In the genomic region with DNA sequence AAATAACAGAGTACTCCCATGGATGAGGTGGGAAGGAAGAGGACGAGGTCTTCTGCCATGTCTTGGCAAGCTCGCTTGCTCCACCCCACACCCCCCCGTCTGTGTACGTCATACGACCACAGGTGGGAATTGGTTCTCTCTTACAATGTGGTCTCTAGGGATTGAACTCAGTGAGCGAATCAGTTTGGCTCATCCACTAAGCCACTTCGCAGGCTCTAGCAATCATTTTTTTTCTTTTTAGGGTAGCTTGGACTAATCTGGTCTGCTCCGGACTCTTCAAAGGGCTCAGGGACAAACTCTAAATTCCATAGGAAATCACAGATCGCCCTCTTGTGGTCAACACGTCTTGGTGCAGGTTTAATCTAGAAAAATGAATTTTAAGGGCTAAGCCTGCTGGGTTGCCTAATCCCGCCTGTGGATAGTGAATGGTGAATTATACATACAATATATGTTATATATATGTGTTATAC, we compare ENCODE assay signal across 8 mouse cellular contexts. TPM values are rescaled to one million over a fixed set of nuclear protein-coding genes. Genes with fewer than 3 reads are reported as not detected.
DNase-seq lines count a peak whose midpoint lies in the region; ATAC-seq and TF ChIP-seq lines count a peak whose summit lies in the region.

No protein-coding gene starts in this region.

- H3K4me3 ChIP-seq in layer of hippocampus, adult 2 months = peak overlapping the region; percentile 48
- H3K4me3 ChIP-seq in embryonic facial prominence, embryonic 12.5 days = peak overlapping the region; percentile 16
- peak overlapping the region; percentile 42 for H3K4me3 ChIP-seq in hindbrain, embryonic 10.5 days
- peak overlapping the region; percentile 31 for H3K4me3 ChIP-seq in limb, embryonic 12.5 days (replicated peaks)
- no peak overlapping the region; the same call in 1 of the 2 replicates for H3K4me3 ChIP-seq in midbrain, embryonic 14.5 days (replicated peaks; ENCODE audit: low read depth, low read length)

- ATAC-seq in activated CD4-positive, CD25-positive, alpha-beta regulatory T cell, adult 4 months = peak; percentile 79
- no peak for ATAC-seq in embryonic facial prominence, embryonic 12.5 days (ENCODE audit: insufficient number of reproducible peaks, insufficient read depth, low FRiP score, low TSS enrichment)
- no peak for ATAC-seq in limb, embryonic 12.5 days (ENCODE audit: insufficient number of reproducible peaks, insufficient read depth, low FRiP score, low TSS enrichment, low read depth)
- ATAC-seq in midbrain, embryonic 14.5 days (ENCODE audit: low FRiP score, low TSS enrichment) = peak; percentile 71; the same call in 1 of the 2 replicates

- peaks cover 17% of the 10 kb centered on the region for H3K36me3 ChIP-seq in embryonic facial prominence, embryonic 12.5 days
- peaks cover 25% of the 10 kb centered on the region for H3K36me3 ChIP-seq in hindbrain, embryonic 10.5 days
- peaks cover 14% of the 10 kb centered on the region for H3K36me3 ChIP-seq in limb, embryonic 12.5 days
- peaks cover 14% of the 10 kb centered on the region for H3K36me3 ChIP-seq in midbrain, embryonic 14.5 days (ENCODE audit: control insufficient read depth, insufficient read depth, low read length)

- DNase-seq in layer of hippocampus, adult 2 months (ENCODE audit: low spot score in 2 of 2) = peak; percentile 23 to 54
- DNase-seq in layer of hippocampus, adult 9-10 months (ENCODE audit: low spot score) = no peak
- DNase-seq in hindbrain, embryonic 10.5 days (ENCODE audit: low spot score) = peak; percentile 51
- peak; percentile 92 for DNase-seq in midbrain, embryonic 14.5 days
- DNase-seq in thymus, postnatal 25 days = peak; percentile 30

- H3K27me3 ChIP-seq in embryonic facial prominence, embryonic 12.5 days = no peaks in the 10 kb centered on the region
- H3K27me3 ChIP-seq in hindbrain, embryonic 10.5 days (ENCODE audit: insufficient read depth, poor library complexity, severe bottlenecking) = no peaks in the 10 kb centered on the region
- no peaks in the 10 kb centered on the region for H3K27me3 ChIP-seq in limb, embryonic 12.5 days
- H3K27me3 ChIP-seq in midbrain, embryonic 14.5 days (ENCODE audit: control insufficient read depth, insufficient read depth, low read length) = no peaks in the 10 kb centered on the region

- 10% methylated on average over 11 of the region's 11 CpGs for WGBS in embryonic facial prominence, embryonic 12.5 days
- 23% methylated on average over 11 of the region's 11 CpGs for WGBS in hindbrain, embryonic 10.5 days
- 20% methylated on average over 11 of the region's 11 CpGs for WGBS in limb, embryonic 12.5 days
- 14% methylated on average over 11 of the region's 11 CpGs for WGBS in midbrain, embryonic 14.5 days

- TF ChIP-seq CTCF in layer of hippocampus, adult 2 months (conservative IDR thresholded peaks at IDR 0.05) = peak; percentile 91

- H3K9me3 ChIP-seq in embryonic facial prominence, embryonic 12.5 days = no peaks in the 10 kb centered on the region
- H3K9me3 ChIP-seq in hindbrain, embryonic 10.5 days = no peaks in the 10 kb centered on the region
- no peaks in the 10 kb centered on the region for H3K9me3 ChIP-seq in limb, embryonic 12.5 days
- H3K9me3 ChIP-seq in midbrain, embryonic 14.5 days (ENCODE audit: control insufficient read depth, low read length) = no peaks in the 10 kb centered on the region

- no peak overlapping the region for H3K9ac ChIP-seq in embryonic facial prominence, embryonic 12.5 days
- no peak overlapping the region for H3K9ac ChIP-seq in limb, embryonic 12.5 days (replicated peaks)
- H3K9ac ChIP-seq in midbrain, embryonic 14.5 days (replicated peaks; ENCODE audit: low read length) = no peak overlapping the region; the same call in 1 of the 2 replicates

- H3K4me1 ChIP-seq in embryonic facial prominence, embryonic 12.5 days = no peaks in the 10 kb centered on the region
- H3K4me1 ChIP-seq in hindbrain, embryonic 10.5 days (replicated peaks) = peaks cover 5% of the 10 kb centered on the region; the same call in 1 of the 2 replicates
- no peaks in the 10 kb centered on the region for H3K4me1 ChIP-seq in limb, embryonic 12.5 days (replicated peaks)
- no peaks in the 10 kb centered on the region for H3K4me1 ChIP-seq in midbrain, embryonic 14.5 days (ENCODE audit: control insufficient read depth, insufficient read depth, low read length)

- H3K4me2 ChIP-seq in embryonic facial prominence, embryonic 12.5 days (replicated peaks) = peak overlapping the region; percentile 31
- peak overlapping the region; percentile 52 for H3K4me2 ChIP-seq in limb, embryonic 12.5 days
- peak overlapping the region; percentile 51 for H3K4me2 ChIP-seq in midbrain, embryonic 14.5 days (ENCODE audit: low read length)

- no peak overlapping the region for H3K27ac ChIP-seq in layer of hippocampus, adult 2 months
- no peak overlapping the region for H3K27ac ChIP-seq in embryonic facial prominence, embryonic 12.5 days
- H3K27ac ChIP-seq in hindbrain, embryonic 10.5 days = peak overlapping the region; percentile 64; the same call in 1 of the 2 replicates
- no peak overlapping the region for H3K27ac ChIP-seq in limb, embryonic 12.5 days
- H3K27ac ChIP-seq in midbrain, embryonic 14.5 days (replicated peaks; ENCODE audit: low read depth, low read length) = no peak overlapping the region

RNA-seq across cellular contexts. Expression of a gene that starts 14.8 kb away (rescaled TPM):
- total RNA-seq in layer of hippocampus, adult 2 months (2021) = 10 to 100 TPM; 45.2 to 49.3 TPM
- 10 to 100 TPM; 27.8 to 31.0 TPM for polyA plus RNA-seq in activated CD4-positive, CD25-positive, alpha-beta regulatory T cell, adult 4 months (2017; shearing (Covaris generic))
- polyA plus RNA-seq in embryonic facial prominence, embryonic 12.5 days (2016; fragmentation: Nextera tagmentation; extraction: Ambion mirVana) = 95.8 and 96.7 TPM in 2 replicates
- polyA plus RNA-seq in hindbrain, embryonic 10.5 days (2016; fragmentation: Nextera tagmentation; extraction: Ambion mirVana) = 112 and 114 TPM in 2 replicates
- polyA plus RNA-seq in limb, embryonic 12.5 days (2016; fragmentation: Nextera tagmentation; extraction: Ambion mirVana) = 112 and 114 TPM in 2 replicates
- 144 and 145 TPM in 2 replicates for polyA plus RNA-seq in midbrain, embryonic 14.5 days (2014; fragmentation: Nextera tagmentation; extraction: Ambion mirVana)

RNA-seq across cellular contexts. Expression of a gene that starts 29.0 kb away (rescaled TPM):
- total RNA-seq in layer of hippocampus, adult 2 months (2021) = not detected
- polyA plus RNA-seq in activated CD4-positive, CD25-positive, alpha-beta regulatory T cell, adult 4 months (2017; shearing (Covaris generic)) = under 1 TPM in 1 of 2 experiments, not detected in 1; 0.38 TPM
- polyA plus RNA-seq in embryonic facial prominence, embryonic 12.5 days (2016; fragmentation: Nextera tagmentation; extraction: Ambion mirVana) = not detected in 2 replicates
- polyA plus RNA-seq in hindbrain, embryonic 10.5 days (2016; fragmentation: Nextera tagmentation; extraction: Ambion mirVana) = not detected in 2 replicates
- not detected in 2 replicates for polyA plus RNA-seq in limb, embryonic 12.5 days (2016; fragmentation: Nextera tagmentation; extraction: Ambion mirVana)
- polyA plus RNA-seq in midbrain, embryonic 14.5 days (2014; fragmentation: Nextera tagmentation; extraction: Ambion mirVana) = not detected in 2 replicates

Comparison
In these comparisons a context has a peak if more than half of its experiments do, and no peak if none do; other contexts are left out.
1. ATAC-seq: peak in activated CD4-positive, CD25-positive, alpha-beta regulatory T cell, adult 4 months (single experiment) and midbrain, embryonic 14.5 days (single experiment); none in embryonic facial prominence, embryonic 12.5 days (single experiment) and limb, embryonic 12.5 days (single experiment).
2. Peak in every context shown above with its lines, with median percentiles within 50 percentile points of each other: H3K4me2 ChIP-seq.